Mouse (Mus musculus): ENCODE data around the gene Hpca. TPM values are rescaled to one million over a fixed set of nuclear protein-coding genes. Genes with fewer than 3 reads are reported as not detected.

The Hpca gene
- polyA plus RNA-seq, 1 experiment = 0.41 TPM

- 80% methylated on average over 17 of the region's 17 CpGs for WGBS
- H3K27ac ChIP-seq (ENCODE audit: insufficient read depth, low read depth, low read length) = no peak overlapping the region
- H3K4me3 ChIP-seq (ENCODE audit: insufficient read depth, low read depth, low read length) = no peak overlapping the region
- H3K36me3 ChIP-seq (ENCODE audit: control insufficient read depth, insufficient read depth, low read length) = no peaks in the 10 kb centered on the region
- H3K4me1 ChIP-seq (ENCODE audit: control insufficient read depth, insufficient read depth, low read length) = no peaks in the 10 kb centered on the region
- no peaks in the 10 kb centered on the region for H3K27me3 ChIP-seq (replicated peaks; ENCODE audit: control insufficient read depth, insufficient read depth, low read length)
- TF ChIP-seq POLR2A (IDR thresholded peaks at IDR 0.05; ENCODE audit: low read depth, low read length) (no peak), CTCF (conservative IDR thresholded peaks at IDR 0.05; ENCODE audit: insufficient read depth, insufficient read length, low read depth, low read length) (no peak; the same call in 1 of the 2 replicates)
- peak; percentile 18 for DNase-seq
Measured at GRCm38 (mm10) chr4:129141560-129142438, 20.0 kb upstream of the Hpca start.

GRCm38 (mm10) chr4:129140808-129141207 is 19.0 kb upstream of the Hpca start:
- DNase-seq = no peak
- H3K27me3 ChIP-seq (replicated peaks; ENCODE audit: control insufficient read depth, insufficient read depth, low read length) = no peaks in the 10 kb centered on the region
- no peak overlapping the region for H3K27ac ChIP-seq (ENCODE audit: insufficient read depth, low read depth, low read length)
- TF ChIP-seq CTCF (conservative IDR thresholded peaks at IDR 0.05; ENCODE audit: insufficient read depth, insufficient read length, low read depth, low read length) (no peak), POLR2A (IDR thresholded peaks at IDR 0.05; ENCODE audit: low read depth, low read length) (no peak)
- no peaks in the 10 kb centered on the region for H3K4me1 ChIP-seq (ENCODE audit: control insufficient read depth, insufficient read depth, low read length)
- no peak overlapping the region for H3K4me3 ChIP-seq (ENCODE audit: insufficient read depth, low read depth, low read length)
- 66% methylated on average over 4 of the region's 4 CpGs for WGBS
- H3K36me3 ChIP-seq (ENCODE audit: control insufficient read depth, insufficient read depth, low read length) = no peaks in the 10 kb centered on the region

- Histone ChIP-seq H3K4me1 (ENCODE audit: control insufficient read depth, insufficient read depth, low read length) (no peaks in the 10 kb centered on the region), H3K27me3 (replicated peaks; ENCODE audit: control insufficient read depth, insufficient read depth, low read length) (no peaks in the 10 kb centered on the region), H3K4me3 (ENCODE audit: insufficient read depth, low read depth, low read length) (no peak overlapping the region), H3K27ac (ENCODE audit: insufficient read depth, low read depth, low read length) (no peak overlapping the region), H3K36me3 (ENCODE audit: control insufficient read depth, insufficient read depth, low read length) (no peaks in the 10 kb centered on the region)
- TF ChIP-seq POLR2A (IDR thresholded peaks at IDR 0.05; ENCODE audit: low read depth, low read length) (no peak), CTCF (conservative IDR thresholded peaks at IDR 0.05; ENCODE audit: insufficient read depth, insufficient read length, low read depth, low read length) (no peak)
- no peak for DNase-seq
- 92% methylated on average over 5 of the region's 5 CpGs for WGBS
Measured at GRCm38 (mm10) chr4:129139642-129140041, 17.8 kb upstream of the Hpca start.

- no peaks in the 10 kb centered on the region for H3K27me3 ChIP-seq (replicated peaks; ENCODE audit: control insufficient read depth, insufficient read depth, low read length)
- H3K36me3 ChIP-seq (ENCODE audit: control insufficient read depth, insufficient read depth, low read length) = no peaks in the 10 kb centered on the region
- WGBS = 81% methylated on average over 14 of the region's 14 CpGs
- H3K4me3 ChIP-seq (ENCODE audit: insufficient read depth, low read depth, low read length) = no peak overlapping the region
- no peak overlapping the region for H3K27ac ChIP-seq (ENCODE audit: insufficient read depth, low read depth, low read length)
- TF ChIP-seq CTCF (conservative IDR thresholded peaks at IDR 0.05; ENCODE audit: insufficient read depth, insufficient read length, low read depth, low read length) = no peak
- TF ChIP-seq POLR2A (IDR thresholded peaks at IDR 0.05; ENCODE audit: low read depth, low read length) = no peak
- H3K4me1 ChIP-seq (ENCODE audit: control insufficient read depth, insufficient read depth, low read length) = no peaks in the 10 kb centered on the region
- DNase-seq = no peak
Measured at GRCm38 (mm10) chr4:129137392-129138321, 15.8 kb upstream of the Hpca start.

- peak within 1 kb of the TSS; percentile 43 for H3K4me3 ChIP-seq (ENCODE audit: insufficient read depth, low read depth, low read length)
- no peak within 1 kb of the TSS for H3K27ac ChIP-seq (ENCODE audit: insufficient read depth, low read depth, low read length)
- no peaks in the 10 kb centered on the region for H3K27me3 ChIP-seq (replicated peaks; ENCODE audit: control insufficient read depth, insufficient read depth, low read length)
- no peak for DNase-seq
- H3K36me3 ChIP-seq (ENCODE audit: control insufficient read depth, insufficient read depth, low read length) = no peaks in the 10 kb centered on the region
- no peaks in the 10 kb centered on the region for H3K4me1 ChIP-seq (ENCODE audit: control insufficient read depth, insufficient read depth, low read length)
- 5% methylated on average over 61 of the region's 80 CpGs for WGBS
- no peak for TF ChIP-seq CTCF (conservative IDR thresholded peaks at IDR 0.05; ENCODE audit: insufficient read depth, insufficient read length, low read depth, low read length)
- no peak for TF ChIP-seq POLR2A (IDR thresholded peaks at IDR 0.05; ENCODE audit: low read depth, low read length)
Measured at GRCm38 (mm10) chr4:129136579-129137391, 14.9 kb upstream of the Hpca start, which contains the start of gene Fndc5. Gene Fndc5 (plus strand): TSS chr4:129136999.

- TF ChIP-seq POLR2A (IDR thresholded peaks at IDR 0.05; ENCODE audit: low read depth, low read length) (no peak), CTCF (conservative IDR thresholded peaks at IDR 0.05; ENCODE audit: insufficient read depth, insufficient read length, low read depth, low read length) (no peak)
- peak overlapping the region; percentile 43; the same call in 1 of the 2 replicates for H3K4me3 ChIP-seq (ENCODE audit: insufficient read depth, low read depth, low read length)
- no peak overlapping the region for H3K27ac ChIP-seq (ENCODE audit: insufficient read depth, low read depth, low read length)
- no peaks in the 10 kb centered on the region for H3K36me3 ChIP-seq (ENCODE audit: control insufficient read depth, insufficient read depth, low read length)
- DNase-seq = no peak
- no peaks in the 10 kb centered on the region for H3K4me1 ChIP-seq (ENCODE audit: control insufficient read depth, insufficient read depth, low read length)
- 58% methylated on average over 9 of the region's 9 CpGs for WGBS
- H3K27me3 ChIP-seq (replicated peaks; ENCODE audit: control insufficient read depth, insufficient read depth, low read length) = no peaks in the 10 kb centered on the region
Measured at GRCm38 (mm10) chr4:129136189-129136578, 14.3 kb upstream of the Hpca start.
